ENCODE assay signal across 9 mouse cellular contexts in genomic region chr7:4623544-4624189, GRCm38 (mm10). TPM values are rescaled to one million over a fixed set of nuclear protein-coding genes. Genes with fewer than 3 reads are reported as not detected.
DNase-seq lines count a peak whose midpoint lies in the region; ATAC-seq and TF ChIP-seq lines count a peak whose summit lies in the region.
"Had no signal": no experiment of that assay in that cellular context is flagged by ENCODE, and none has a peak within 500 bp of the region (broad histone marks: within the 10 kb centered on the region; RNA-seq: fewer than 3 reads in every experiment).

No protein-coding gene starts in this region.

- no peak overlapping the region for H3K9ac ChIP-seq in midbrain, embryonic 12.5 days (replicated peaks)
- H3K9ac ChIP-seq: limb, embryonic 15.5 days had no signal

- TF ChIP-seq CTCF in gastrocnemius, adult 2 months (IDR thresholded peaks at IDR 0.05) = peak; percentile 57
- TF ChIP-seq CTCF in cerebellum, adult 2 months (IDR thresholded peaks at IDR 0.05; ENCODE audit: borderline replicate concordance, insufficient read depth, low read depth, low read length) = peak; percentile 46

- no peak for TF ChIP-seq POLR2A in cerebellum, adult 2 months (IDR thresholded peaks at IDR 0.05; ENCODE audit: borderline replicate concordance, insufficient read depth, low read length)

- 29% methylated on average over 4 of the region's 4 CpGs for WGBS in cerebellum, adult 2 months
- 26% methylated on average over 4 of the region's 4 CpGs for WGBS in midbrain, embryonic 12.5 days

- H3K27me3 ChIP-seq in cerebellum, adult 2 months (ENCODE audit: control insufficient read depth, insufficient read depth, low read length) = no peaks in the 10 kb centered on the region
- H3K27me3 ChIP-seq in midbrain, embryonic 12.5 days = no peaks in the 10 kb centered on the region
- H3K27me3 ChIP-seq: limb, embryonic 15.5 days had no signal

- H3K4me1 ChIP-seq in cerebellum, adult 2 months (ENCODE audit: control insufficient read depth, insufficient read depth, low read length) = no peaks in the 10 kb centered on the region
- no peaks in the 10 kb centered on the region for H3K4me1 ChIP-seq in midbrain, embryonic 12.5 days
- H3K4me1 ChIP-seq: limb, embryonic 15.5 days had no signal

- no peak overlapping the region for H3K4me2 ChIP-seq in midbrain, embryonic 12.5 days (replicated peaks)
- H3K4me2 ChIP-seq: limb, embryonic 15.5 days had no signal

- peak; percentile 58 for DNase-seq in gastrocnemius, adult 2 months
- DNase-seq in gastrocnemius, postnatal 10 days = no peak
- DNase-seq in CD8-positive naive resting alpha-beta T cell, adult 2 months (ENCODE audit: low read depth in 2 of 2, low spot score in 2 of 2) = peak; percentile 39 to 66
- DNase-seq in cerebellum, adult 2 months = peak; percentile 58
- DNase-seq in kidney, postnatal 4 days = peak; percentile 69 to 72
- DNase-seq in thymus, adult 18-20 months = peak; percentile 40 to 67

- no peaks in the 10 kb centered on the region for H3K9me3 ChIP-seq in midbrain, embryonic 12.5 days
- H3K9me3 ChIP-seq: limb, embryonic 15.5 days had no signal

- H3K36me3 ChIP-seq in midbrain, embryonic 12.5 days = peaks cover 6% of the 10 kb centered on the region

- no peak overlapping the region for H3K27ac ChIP-seq in gastrocnemius, adult 2 months
- no peak overlapping the region for H3K27ac ChIP-seq in cerebellum, adult 2 months (ENCODE audit: insufficient read depth, low read length)
- no peak overlapping the region for H3K27ac ChIP-seq in midbrain, embryonic 12.5 days (replicated peaks)
- H3K27ac ChIP-seq: limb, embryonic 15.5 days had no signal

- H3K4me3 ChIP-seq in gastrocnemius, adult 2 months = no peak overlapping the region
- H3K4me3 ChIP-seq in cerebellum, adult 2 months (replicated peaks; ENCODE audit: insufficient read depth, low read depth, low read length) = no peak overlapping the region
- H3K4me3 ChIP-seq in midbrain, embryonic 12.5 days = no peak overlapping the region
- H3K4me3 ChIP-seq: limb, embryonic 15.5 days had no signal

- 0 out of 2 replicates have a peak, but pooled peaks have one; percentile 26 for ATAC-seq in granulocyte monocyte progenitor cell, adult 5-6 weeks (replicated peaks; ENCODE audit: poor library complexity, severe bottlenecking)
- ATAC-seq in midbrain, embryonic 12.5 days (ENCODE audit: low FRiP score, low read depth) = peak; percentile 61; the same call in 1 of the 2 replicates

- intact Hi-C loops in gastrocnemius, adult 2 months (cut with DNase I) = loop anchor here (5.0 kb wide), 1 partner anchor 174 kb away; no protein-coding TSS in a partner anchor

RNA-seq across cellular contexts. Expression of gene Tmem86b, which starts 7.6 kb away (rescaled TPM):
- total RNA-seq in gastrocnemius, adult 2 months (2021) = 1 to 10 TPM; 2.6 to 3.3 TPM
- 1 to 10 TPM; 4.6 to 5.2 TPM for total RNA-seq in gastrocnemius, postnatal 10 days (2021)
- 45.2 and 47.9 TPM in 2 replicates for polyA plus RNA-seq in cerebellum, adult 2 months (2012; rRNA removed)
- total RNA-seq in granulocyte monocyte progenitor cell, adult 5-6 weeks (2014; fragmentation: Nextera tagmentation) = 24.5 and 28.0 TPM in 2 replicates
- 17.5 and 26.2 TPM in 2 replicates for total RNA-seq in granulocyte monocyte progenitor cell, adult 5-6 weeks (2017)
- 2.8 TPM in 2 replicates for polyA plus RNA-seq in midbrain, embryonic 12.5 days (2016; fragmentation: Nextera tagmentation; extraction: Ambion mirVana)

RNA-seq across cellular contexts. Expression of gene Ptprh, which starts 19.8 kb away (rescaled TPM):
- total RNA-seq in gastrocnemius, adult 2 months (2021) = not detected
- not detected for total RNA-seq in gastrocnemius, postnatal 10 days (2021)
- 1.4 TPM in 2 replicates for polyA plus RNA-seq in cerebellum, adult 2 months (2012; rRNA removed)
- total RNA-seq in granulocyte monocyte progenitor cell, adult 5-6 weeks (2014; fragmentation: Nextera tagmentation) = not detected in 2 replicates
- total RNA-seq in granulocyte monocyte progenitor cell, adult 5-6 weeks (2017) = not detected in 2 replicates
- polyA plus RNA-seq in midbrain, embryonic 12.5 days (2016; fragmentation: Nextera tagmentation; extraction: Ambion mirVana) = 0.10 and 0.14 TPM in 2 replicates
- polyA plus RNA-seq: limb, embryonic 15.5 days had no signal

RNA-seq across cellular contexts. Expression of gene Ppp6r1, which starts 35.2 kb away (rescaled TPM):
- 10 to 100 TPM; 45.0 to 51.2 TPM for total RNA-seq in gastrocnemius, adult 2 months (2021)
- total RNA-seq in gastrocnemius, postnatal 10 days (2021) = 10 to 100 TPM; 53.0 to 58.1 TPM
- 130 and 136 TPM in 2 replicates for polyA plus RNA-seq in cerebellum, adult 2 months (2012; rRNA removed)
- total RNA-seq in granulocyte monocyte progenitor cell, adult 5-6 weeks (2014; fragmentation: Nextera tagmentation) = 134 and 148 TPM in 2 replicates
- total RNA-seq in granulocyte monocyte progenitor cell, adult 5-6 weeks (2017) = 142 and 146 TPM in 2 replicates
- polyA plus RNA-seq in midbrain, embryonic 12.5 days (2016; fragmentation: Nextera tagmentation; extraction: Ambion mirVana) = 13.8 and 13.9 TPM in 2 replicates
